Mouse (Mus musculus) stomach, embryonic 14.5 days (tissue): ENCODE data around the gene Bcar3. TPM values are rescaled to one million over a fixed set of nuclear protein-coding genes. Genes with fewer than 3 reads are reported as not detected.

Experiments
- ATAC-seq: fragments of 200-750 bp; cut with Nextera tagmentation; 2 replicates; pipeline ENCODE4 v1.8.0; 2017; ENCODE audit warnings: low read depth, moderate TSS enrichment; ENCODE audit not compliant: insufficient number of reproducible peaks, insufficient read depth, low FRiP score
- H3K27ac ChIP-seq: fragments of 300-500 bp; sonication (generic); 2 replicates; pipeline ENCODE4 v1.5.1; 2014; ENCODE audit warnings: mild to moderate bottlenecking, low read length, moderate library complexity, mixed read lengths
- H3K27me3 ChIP-seq: fragments of 300-500 bp; sonication (generic); 2 replicates; pipeline ENCODE4 v1.6.1; 2014; ENCODE audit warnings: low read length, control low read depth, mixed read lengths; ENCODE audit not compliant: control insufficient read depth, insufficient read depth
- H3K36me3 ChIP-seq: fragments of 300-500 bp; sonication (generic); 2 replicates; pipeline ENCODE4 v1.6.1; 2014; ENCODE audit warnings: mild to moderate bottlenecking, control low read depth, low read length, moderate library complexity, mixed read lengths; ENCODE audit not compliant: control insufficient read depth, insufficient read depth
- H3K4me1 ChIP-seq: fragments of 300-500 bp; sonication (generic); 2 replicates; pipeline ENCODE4 v1.6.1; 2014; ENCODE audit warnings: low read length, control low read depth, mixed read lengths; ENCODE audit not compliant: control insufficient read depth, insufficient read depth
- H3K4me2 ChIP-seq: fragments of 300-500 bp; sonication (generic); replicated peaks from 2 replicates; pipeline ENCODE4 v1.6.1; 2014; ENCODE audit warnings: low read depth, low read length, control low read depth
- H3K4me3 ChIP-seq: fragments of 300-500 bp; sonication (generic); 2 replicates; pipeline ENCODE4 v1.5.1; 2014; ENCODE audit warnings: low read depth, low read length, control low read depth
- H3K9ac ChIP-seq: fragments of 300-500 bp; sonication (generic); replicated peaks from 2 replicates; pipeline ENCODE4 v1.6.1; 2014; ENCODE audit warnings: low read depth, mild to moderate bottlenecking, control low read depth, low read length, moderate library complexity, mixed read lengths
- H3K9me3 ChIP-seq: fragments of 300-500 bp; sonication (generic); 2 replicates; pipeline ENCODE4 v1.6.1; 2016; ENCODE audit warnings: low read depth, low read length, control low read depth; ENCODE audit not compliant: control insufficient read depth
- whole genome bisulfite sequencing: fragments of 180-500 bp; shearing (Covaris S2); extraction: QIAGEN DNeasy Blood & Tissue Kit; methylation state at CpG from one replicate; pipeline ENCODE4 v1.1.7; 2014; 5-methylcytosine and 5-hydroxymethylcytosine counted together
- polyA plus RNA-seq: library from polyadenylated mRNA; unstranded; fragments of >200 nt; fragmentation: Nextera tagmentation; extraction: Ambion mirVana; gene quantifications from 2 replicates; pipeline ENCODE4 v1.2.1, GENCODE M21; 2014

Bcar3 gene
- polyA plus RNA-seq, 1 experiment from 2014 or later: 11.3 TPM

DNA sequence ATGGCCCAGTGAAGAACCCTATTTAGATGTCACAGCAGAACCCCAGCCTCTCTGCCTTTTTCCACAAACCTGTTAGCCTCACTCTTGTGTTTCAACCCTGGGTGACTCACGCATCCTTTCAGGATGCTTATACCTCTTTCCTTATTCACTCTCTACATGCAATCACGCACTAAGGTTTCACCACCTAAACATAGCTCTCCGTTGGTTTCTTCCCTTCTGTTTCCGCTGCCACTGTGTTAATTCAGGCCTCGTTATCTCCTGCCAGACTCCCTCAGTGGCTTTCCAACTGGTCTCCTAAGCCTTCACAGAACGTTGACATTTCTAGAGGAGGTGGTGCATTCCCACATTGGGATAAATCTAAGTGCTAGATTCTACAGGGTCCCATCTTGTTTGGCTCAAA is 196.6 kb downstream of the Bcar3 start:
- Histone ChIP-seq H3K4me2 (no peak overlapping the region), H3K27me3 (no peaks in the 10 kb centered on the region), H3K9ac (no peak overlapping the region), H3K4me1 (peaks cover 15% of the 10 kb centered on the region; the same call in 1 of the 2 replicates), H3K4me3 (no peak overlapping the region), H3K27ac (no peak overlapping the region), H3K36me3 (no peaks in the 10 kb centered on the region), H3K9me3 (no peaks in the 10 kb centered on the region)
- no peak for ATAC-seq
- WGBS: 76% methylated on average over 6 of the region's 6 CpGs

DNA sequence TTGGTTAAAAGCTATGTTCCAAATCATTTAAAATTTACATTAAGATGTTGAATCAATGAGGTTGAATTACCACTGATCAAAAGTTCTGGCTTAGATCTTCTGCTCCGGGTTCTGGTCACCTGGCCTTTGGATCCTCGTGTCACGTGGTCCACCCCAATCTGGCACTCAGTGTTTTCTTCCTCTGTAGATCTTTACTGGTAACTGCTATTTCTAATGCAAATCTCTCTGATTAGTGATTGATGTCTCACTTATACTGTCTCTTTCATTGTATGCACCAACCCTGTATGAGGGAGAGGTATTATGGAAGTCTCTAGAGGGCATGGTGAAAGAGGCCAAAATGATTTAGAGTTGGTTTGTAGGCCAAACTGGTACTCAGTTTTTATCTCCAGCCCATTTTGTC is 198.1 kb downstream of the Bcar3 start:
- WGBS: 94% methylated on average over 3 of the region's 3 CpGs
- no peak for ATAC-seq
- H3K4me2 ChIP-seq: no peak overlapping the region
- no peaks in the 10 kb centered on the region for H3K9me3 ChIP-seq
- no peak overlapping the region for H3K9ac ChIP-seq
- no peak overlapping the region for H3K27ac ChIP-seq
- no peaks in the 10 kb centered on the region for H3K27me3 ChIP-seq
- H3K4me3 ChIP-seq: no peak overlapping the region
- H3K36me3 ChIP-seq: no peaks in the 10 kb centered on the region
- H3K4me1 ChIP-seq: peaks cover 15% of the 10 kb centered on the region; the same call in 1 of the 2 replicates

DNA sequence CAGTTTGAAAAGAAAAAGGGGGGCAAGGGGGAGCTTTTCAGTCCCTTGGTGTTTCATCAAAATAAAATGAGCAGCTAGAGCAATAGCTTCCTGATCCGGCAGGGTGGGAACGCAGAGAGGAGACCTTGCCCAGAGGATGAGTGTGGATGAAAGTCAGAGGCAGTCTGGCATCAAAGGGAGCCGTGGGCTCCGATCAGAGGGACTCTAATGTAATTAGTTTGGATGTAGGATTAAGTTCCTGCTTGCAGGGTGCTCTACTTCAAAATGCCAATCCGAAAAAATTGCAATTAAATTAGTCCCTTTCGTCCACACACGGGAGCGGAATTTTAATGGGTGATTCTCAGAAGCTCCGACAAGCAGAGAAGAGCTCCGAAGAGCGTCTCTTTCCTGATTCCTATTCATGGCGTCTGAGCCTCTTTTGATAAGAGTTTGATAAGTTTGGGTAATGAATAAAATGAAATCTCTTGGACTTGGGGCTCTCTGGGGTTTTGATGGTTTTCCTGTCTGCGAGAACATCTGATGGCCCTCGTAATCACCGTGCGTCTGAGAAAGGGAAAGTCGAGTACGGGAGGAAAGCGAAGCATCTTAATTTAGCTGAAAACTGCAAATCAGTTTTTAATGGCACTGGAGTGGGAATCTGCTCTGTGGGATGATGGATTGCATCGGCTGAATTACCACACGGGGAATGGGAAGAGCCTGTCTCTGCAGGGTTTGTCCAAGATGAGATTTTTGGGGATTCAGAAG is 199.1 kb downstream of the Bcar3 start:
- no peaks in the 10 kb centered on the region for H3K27me3 ChIP-seq
- H3K4me3 ChIP-seq: no peak overlapping the region
- no peak for ATAC-seq
- peaks cover 15% of the 10 kb centered on the region; the same call in 1 of the 2 replicates for H3K4me1 ChIP-seq
- H3K9ac ChIP-seq: no peak overlapping the region
- H3K4me2 ChIP-seq: no peak overlapping the region
- no peak overlapping the region for H3K27ac ChIP-seq
- H3K36me3 ChIP-seq: no peaks in the 10 kb centered on the region
- no peaks in the 10 kb centered on the region for H3K9me3 ChIP-seq
- 62% methylated on average over 21 of the region's 21 CpGs for WGBS

DNA sequence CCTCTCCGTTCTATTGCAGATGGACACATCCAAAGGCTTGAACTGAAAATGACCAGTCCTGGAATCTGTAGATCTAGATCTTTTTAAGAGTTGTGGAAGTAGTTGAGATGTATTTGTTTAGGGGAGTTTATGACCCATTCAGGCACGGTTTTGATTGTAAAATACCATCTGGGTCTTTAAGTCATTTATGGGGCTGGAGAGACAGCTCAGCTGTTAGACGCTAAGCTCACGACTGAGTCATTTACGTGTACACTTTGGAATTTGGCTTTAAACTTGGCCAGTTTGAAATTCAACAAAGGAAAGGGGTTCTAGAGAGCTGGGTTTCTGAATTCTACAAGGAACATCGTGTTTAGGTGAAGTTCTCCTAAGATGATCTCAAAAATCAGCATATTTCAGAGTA is 200.8 kb downstream of the Bcar3 start:
- H3K4me2 ChIP-seq: no peak overlapping the region
- no peaks in the 10 kb centered on the region for H3K36me3 ChIP-seq
- no peak for ATAC-seq
- WGBS: 54% methylated on average over 6 of the region's 6 CpGs
- peaks cover 20% of the 10 kb centered on the region; the same call in 1 of the 2 replicates for H3K4me1 ChIP-seq
- H3K9ac ChIP-seq: no peak overlapping the region
- H3K27me3 ChIP-seq: no peaks in the 10 kb centered on the region
- H3K9me3 ChIP-seq: no peaks in the 10 kb centered on the region
- no peak overlapping the region for H3K27ac ChIP-seq
- H3K4me3 ChIP-seq: no peak overlapping the region

DNA sequence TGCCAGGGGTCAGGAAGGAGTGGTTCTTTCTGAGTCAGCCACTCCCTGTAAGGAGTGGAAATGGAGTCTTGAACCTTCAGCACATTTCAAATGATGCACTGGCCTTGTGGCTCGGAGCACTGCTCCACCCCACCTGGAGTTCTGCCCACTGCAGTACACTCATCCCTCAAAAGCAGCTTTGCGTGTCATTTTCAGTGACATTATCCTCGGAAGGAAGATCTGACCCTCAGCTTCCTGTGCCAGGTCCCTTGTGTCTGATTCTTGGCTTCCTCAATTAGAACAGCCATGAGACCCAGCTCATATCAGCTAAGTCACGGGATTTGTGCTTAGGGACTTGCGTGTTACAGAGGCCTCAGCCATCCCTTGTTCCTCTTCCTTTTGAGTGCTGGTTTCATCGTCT is 203.9 kb downstream of the Bcar3 start:
- Histone ChIP-seq H3K4me2 (no peak overlapping the region), H3K36me3 (no peaks in the 10 kb centered on the region), H3K4me1 (peaks cover 16% of the 10 kb centered on the region; the same call in 1 of the 2 replicates), H3K9ac (no peak overlapping the region), H3K9me3 (no peaks in the 10 kb centered on the region), H3K27me3 (no peaks in the 10 kb centered on the region), H3K27ac (no peak overlapping the region), H3K4me3 (no peak overlapping the region)
- no peak for ATAC-seq
- WGBS: 84% methylated on average over 6 of the region's 6 CpGs

DNA sequence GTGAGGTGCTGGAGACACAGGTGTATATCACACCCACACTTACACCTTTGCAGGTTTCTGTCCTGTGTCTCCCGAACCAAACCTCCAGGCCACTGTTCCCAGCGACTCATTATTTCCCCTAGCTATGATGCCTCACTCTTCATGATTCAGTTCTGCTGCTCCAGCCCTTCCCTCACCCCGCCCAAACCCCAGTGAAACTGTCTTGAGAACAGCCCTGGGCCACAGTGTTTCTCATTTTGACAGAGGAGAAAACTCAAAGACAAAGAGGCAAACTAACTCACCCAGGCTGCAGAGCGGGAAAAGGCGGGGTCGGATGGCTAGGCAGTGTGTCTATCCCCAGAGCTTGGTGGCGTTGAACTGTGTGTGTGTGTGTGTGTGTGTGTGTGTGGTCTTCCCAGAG is 204.6 kb downstream of the Bcar3 start:
- H3K9ac ChIP-seq: no peak overlapping the region
- H3K4me1 ChIP-seq: peaks cover 14% of the 10 kb centered on the region; the same call in 1 of the 2 replicates
- no peaks in the 10 kb centered on the region for H3K36me3 ChIP-seq
- no peak overlapping the region for H3K27ac ChIP-seq
- no peak for ATAC-seq
- WGBS: 77% methylated on average over 7 of the region's 7 CpGs
- H3K9me3 ChIP-seq: no peaks in the 10 kb centered on the region
- H3K27me3 ChIP-seq: no peaks in the 10 kb centered on the region
- H3K4me2 ChIP-seq: no peak overlapping the region
- no peak overlapping the region for H3K4me3 ChIP-seq

DNA sequence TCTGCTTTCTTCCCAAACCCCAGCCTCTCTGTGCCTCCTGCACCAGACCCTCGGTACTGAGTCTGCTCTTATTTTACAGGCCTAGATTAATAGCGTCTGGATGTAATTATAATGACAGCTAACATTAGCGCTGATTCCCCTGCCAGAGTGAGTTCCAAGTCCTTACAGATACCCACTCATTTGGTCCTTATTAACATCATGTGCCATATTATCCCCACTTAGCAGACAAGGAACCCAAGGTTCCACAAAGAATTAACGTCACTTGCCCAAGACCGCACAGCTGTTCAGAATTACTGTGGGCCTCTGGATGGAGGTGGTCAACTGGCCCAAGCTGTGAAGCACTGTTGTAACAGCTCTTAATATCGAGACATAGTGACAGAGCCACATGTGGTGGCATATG is 205.7 kb downstream of the Bcar3 start:
- ATAC-seq: no peak
- no peak overlapping the region for H3K4me3 ChIP-seq
- H3K4me2 ChIP-seq: no peak overlapping the region
- peaks cover 7% of the 10 kb centered on the region; the same call in 1 of the 2 replicates for H3K4me1 ChIP-seq
- H3K9me3 ChIP-seq: no peaks in the 10 kb centered on the region
- no peak overlapping the region for H3K27ac ChIP-seq
- H3K27me3 ChIP-seq: no peaks in the 10 kb centered on the region
- WGBS: 74% methylated on average over 6 of the region's 6 CpGs
- H3K36me3 ChIP-seq: no peaks in the 10 kb centered on the region
- H3K9ac ChIP-seq: no peak overlapping the region

DNA sequence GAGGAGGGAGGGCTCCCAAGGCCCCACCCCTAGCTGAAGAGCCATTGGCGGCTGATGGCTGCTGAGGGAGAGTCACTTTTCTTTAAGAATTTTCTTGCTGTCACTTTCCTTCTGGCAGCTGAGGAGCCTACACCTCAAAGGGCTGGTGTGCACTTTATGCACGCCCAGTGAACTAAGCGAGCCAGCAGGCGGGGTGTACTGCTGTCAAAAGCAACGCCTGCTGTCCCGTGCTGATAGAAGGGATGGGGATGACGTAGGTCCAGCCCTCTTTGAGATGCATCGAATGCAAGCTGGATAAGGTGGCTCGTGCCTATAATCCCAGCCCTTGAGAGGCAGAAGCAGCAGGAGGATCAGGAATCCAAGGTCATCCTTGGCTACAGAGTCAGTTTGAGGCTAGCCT is 207.0 kb downstream of the Bcar3 start:
- H3K9me3 ChIP-seq: no peaks in the 10 kb centered on the region
- 0 out of 2 replicates have a peak, but pooled peaks cover 5% of the 10 kb centered on the region for H3K4me1 ChIP-seq
- no peak for ATAC-seq
- no peaks in the 10 kb centered on the region for H3K36me3 ChIP-seq
- 87% methylated on average over 9 of the region's 9 CpGs for WGBS
- H3K4me3 ChIP-seq: no peak overlapping the region
- H3K4me2 ChIP-seq: no peak overlapping the region
- no peaks in the 10 kb centered on the region for H3K27me3 ChIP-seq
- no peak overlapping the region for H3K9ac ChIP-seq
- no peak overlapping the region for H3K27ac ChIP-seq
